Mouse (Mus musculus) kidney, adult 2 months (tissue): ENCODE data around the gene Sbno1. TPM values are rescaled to one million over a fixed set of nuclear protein-coding genes. Genes with fewer than 3 reads are reported as not detected.

ENCODE experiments used
- DNase-seq: peaks from one replicate; pipeline ENCODE4 v3.0.0; 2021
- H3K27ac ChIP-seq: fragments of 200-500 bp; 2 replicates; pipeline ENCODE4 v1.5.1; 2012; ENCODE audit warnings: low read depth, low read length, control low read depth, inconsistent platforms; ENCODE audit not compliant: insufficient read depth
- H3K27me3 ChIP-seq: fragments of 200-500 bp; replicated peaks from 2 replicates; pipeline ENCODE4 v1.6.1; 2012; ENCODE audit warnings: mild to moderate bottlenecking, moderate library complexity, low read length, inconsistent platforms; ENCODE audit not compliant: control insufficient read depth, insufficient read depth
- H3K36me3 ChIP-seq: fragments of 200-500 bp; 2 replicates; pipeline ENCODE4 v1.6.1; 2012; ENCODE audit warnings: mild to moderate bottlenecking, moderate library complexity, low read length, inconsistent platforms; ENCODE audit not compliant: control insufficient read depth, insufficient read depth
- H3K4me1 ChIP-seq: fragments of 200-500 bp; 2 replicates; pipeline ENCODE4 v1.6.1; 2011; ENCODE audit warnings: low read length; ENCODE audit not compliant: control insufficient read depth, insufficient read depth
- H3K4me3 ChIP-seq: fragments of 200-500 bp; 2 replicates; pipeline ENCODE4 v1.5.1; 2011; ENCODE audit warnings: mild to moderate bottlenecking, low read depth, low read length, control low read depth; ENCODE audit not compliant: insufficient read depth
- CTCF ChIP-seq: fragments of 200-500 bp; conservative IDR thresholded peaks from 2 replicates; pipeline ENCODE4 v1.5.1; 2011; ENCODE audit warnings: low read depth, mild to moderate bottlenecking, control low read depth, low read length, moderate library complexity, mixed read lengths; ENCODE audit not compliant: insufficient read depth, insufficient read length
- POLR2A ChIP-seq: fragments of 200-500 bp; IDR thresholded peaks from one replicate; pipeline ENCODE4 v1.6.1; 2011; ENCODE audit warnings: low read depth, low read length, control low read depth
- WGBS: fragments of 180-500 bp; shearing (Covaris S2); methylation state at CpG from one replicate; pipeline ENCODE4 v1.1.7; 2018; 5-methylcytosine and 5-hydroxymethylcytosine counted together
- polyA plus RNA-seq: library from polyadenylated mRNA; depleted of rRNA; stranded (reverse); fragments of >200 nt; gene quantifications from 2 replicates; pipeline ENCODE4 v1.2.3, GENCODE M21; 2012

Gene Sbno1
- polyA plus RNA-seq, 1 experiment, result 20.8 TPM

GRCm38 (mm10) chr5:124450051-124450450 lies 24.2 kb upstream of the Sbno1 start:
- H3K36me3 ChIP-seq, result no peaks in the 10 kb centered on the region; the same call in 1 of the 2 replicates
- 59% methylated on average over 7 of the region's 7 CpGs for whole genome bisulfite sequencing
- TF ChIP-seq POLR2A, result no peak
- TF ChIP-seq CTCF, result no peak
- no peaks in the 10 kb centered on the region for H3K27me3 ChIP-seq
- DNase-seq, result peak; percentile 47
- peaks cover 29% of the 10 kb centered on the region for H3K4me1 ChIP-seq
- H3K27ac ChIP-seq, result peak overlapping the region; percentile 79
- peak overlapping the region; percentile 16; the same call in 1 of the 2 replicates for H3K4me3 ChIP-seq

- no peak for DNase-seq
These were observed 23.7 kb upstream of the Sbno1 start for GRCm38 (mm10) chr5:124449494-124449893.

GRCm38 (mm10) chr5:124446301-124446881 lies 20.6 kb upstream of the Sbno1 start:
- 4% methylated on average over 15 of the region's 15 CpGs for WGBS
- peaks cover 25% of the 10 kb centered on the region; the same call in 1 of the 2 replicates for H3K4me1 ChIP-seq
- DNase-seq, result peak; percentile 78
- TF ChIP-seq POLR2A (no peak), CTCF (no peak)
- peak overlapping the region; percentile 75 for H3K4me3 ChIP-seq
- peak overlapping the region; percentile 51 for H3K27ac ChIP-seq
- H3K27me3 ChIP-seq, result no peaks in the 10 kb centered on the region
- no peaks in the 10 kb centered on the region for H3K36me3 ChIP-seq

More at GRCm38 (mm10) chr5:124449494-124449893, 23.7 kb upstream of the Sbno1 start:
- Histone ChIP-seq H3K36me3 (no peaks in the 10 kb centered on the region; the same call in 1 of the 2 replicates), H3K27ac (peak overlapping the region; percentile 27; the same call in 1 of the 2 replicates), H3K4me3 (no peak overlapping the region), H3K4me1 (peaks cover 34% of the 10 kb centered on the region), H3K27me3 (no peaks in the 10 kb centered on the region)
- 45% methylated on average over 6 of the region's 6 CpGs for WGBS
- TF ChIP-seq POLR2A, result no peak
- TF ChIP-seq CTCF, result no peak

GRCm38 (mm10) chr5:124445621-124446293 lies 20.0 kb upstream of the Sbno1 start:
- Histone ChIP-seq H3K36me3 (no peaks in the 10 kb centered on the region), H3K4me1 (peaks cover 25% of the 10 kb centered on the region; the same call in 1 of the 2 replicates), H3K4me3 (peak overlapping the region; percentile 75), H3K27ac (peak overlapping the region; percentile 37), H3K27me3 (no peaks in the 10 kb centered on the region)
- peak; percentile 58 for DNase-seq
- 3% methylated on average over 72 of the region's 77 CpGs for WGBS
- TF ChIP-seq POLR2A (no peak), CTCF (no peak)

- TF ChIP-seq POLR2A (no peak), CTCF (no peak)
- H3K27ac ChIP-seq, result peak overlapping the region; percentile 91
- H3K36me3 ChIP-seq, result no peaks in the 10 kb centered on the region
- H3K4me3 ChIP-seq, result peak overlapping the region; percentile 75
- H3K27me3 ChIP-seq, result no peaks in the 10 kb centered on the region
- peak; percentile 92 for DNase-seq
- WGBS, result 22% methylated on average over 65 of the region's 66 CpGs
- peaks cover 23% of the 10 kb centered on the region; the same call in 1 of the 2 replicates for H3K4me1 ChIP-seq
These were observed 19.1 kb upstream of the Sbno1 start for GRCm38 (mm10) chr5:124444661-124445561.

- 57% methylated on average over 3 of the region's 3 CpGs for WGBS
- no peaks in the 10 kb centered on the region for H3K36me3 ChIP-seq
- H3K4me3 ChIP-seq, result peak overlapping the region; percentile 75; the same call in 1 of the 2 replicates
- no peaks in the 10 kb centered on the region for H3K27me3 ChIP-seq
- H3K4me1 ChIP-seq, result peaks cover 17% of the 10 kb centered on the region; the same call in 1 of the 2 replicates
- peak overlapping the region; percentile 91 for H3K27ac ChIP-seq
- TF ChIP-seq CTCF (no peak), POLR2A (no peak)
- DNase-seq, result no peak
These were observed 18.4 kb upstream of the Sbno1 start for GRCm38 (mm10) chr5:124444208-124444607.

GRCm38 (mm10) chr5:124442628-124443027 lies 16.8 kb upstream of the Sbno1 start:
- no peak overlapping the region for H3K27ac ChIP-seq
- 48% methylated on average over 2 of the region's 2 CpGs for WGBS
- TF ChIP-seq CTCF (no peak), POLR2A (no peak)
- H3K36me3 ChIP-seq, result no peaks in the 10 kb centered on the region
- H3K4me1 ChIP-seq, result peaks cover 21% of the 10 kb centered on the region; the same call in 1 of the 2 replicates
- H3K4me3 ChIP-seq, result no peak overlapping the region
- H3K27me3 ChIP-seq, result no peaks in the 10 kb centered on the region
- peak; percentile 52 for DNase-seq
